Mouse (Mus musculus) A20 (cell line): ENCODE results near the gene Ndufs2.

ENCODE experiments used
- DNase-seq: peaks from one replicate; pipeline ENCODE4 v3.0.0-alpha.2; 2011; ENCODE audit warnings: low read depth, low spot score

The Ndufs2 gene

DNA sequence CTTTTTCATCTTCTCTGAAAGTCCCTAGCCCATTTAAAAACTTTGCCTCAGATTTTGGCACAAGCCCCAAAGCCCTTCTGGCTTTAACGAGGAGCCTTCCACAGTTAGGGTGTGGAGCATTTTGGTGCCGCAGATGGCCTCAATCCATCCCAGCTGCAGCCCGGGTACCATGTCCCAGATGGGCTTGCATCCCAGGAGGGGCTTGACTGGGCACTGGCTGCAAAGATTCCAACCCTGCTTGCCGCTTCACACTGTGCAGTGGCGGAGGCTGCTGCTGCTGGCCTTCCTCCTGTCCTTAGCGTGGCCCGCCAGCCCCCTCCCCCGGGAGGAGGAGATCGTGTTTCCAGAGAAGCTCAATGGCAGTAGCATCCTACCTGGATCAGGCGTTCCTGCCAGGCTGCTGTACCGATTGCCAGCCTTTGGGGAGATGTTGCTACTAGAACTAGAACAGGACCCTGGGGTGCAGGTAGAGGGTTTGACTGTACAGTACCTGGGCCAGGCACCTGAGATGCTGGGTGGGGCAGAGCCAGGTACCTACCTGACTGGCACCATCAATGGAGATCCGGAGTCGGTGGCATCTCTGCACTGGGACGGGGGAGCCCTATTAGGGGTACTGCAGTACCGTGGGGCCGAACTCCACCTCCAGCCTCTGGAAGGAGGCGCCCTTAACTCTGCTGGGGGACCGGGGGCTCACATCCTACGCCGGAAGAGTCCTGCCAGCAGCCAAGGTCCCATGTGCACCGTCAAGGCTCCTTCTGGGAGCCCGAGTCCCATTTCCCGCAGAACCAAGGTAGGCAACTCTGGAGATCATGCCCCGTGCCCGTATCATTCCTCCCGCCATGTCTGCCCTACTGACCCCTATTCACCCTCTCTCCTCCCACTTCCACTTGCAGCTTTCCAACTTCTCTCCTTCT is at the start of gene Ndufs2:
Gene Ndufs2, minus strand, starts transcription at position 709 of the 914 bp plus-strand sequence.
- no peak for DNase-seq

DNA sequence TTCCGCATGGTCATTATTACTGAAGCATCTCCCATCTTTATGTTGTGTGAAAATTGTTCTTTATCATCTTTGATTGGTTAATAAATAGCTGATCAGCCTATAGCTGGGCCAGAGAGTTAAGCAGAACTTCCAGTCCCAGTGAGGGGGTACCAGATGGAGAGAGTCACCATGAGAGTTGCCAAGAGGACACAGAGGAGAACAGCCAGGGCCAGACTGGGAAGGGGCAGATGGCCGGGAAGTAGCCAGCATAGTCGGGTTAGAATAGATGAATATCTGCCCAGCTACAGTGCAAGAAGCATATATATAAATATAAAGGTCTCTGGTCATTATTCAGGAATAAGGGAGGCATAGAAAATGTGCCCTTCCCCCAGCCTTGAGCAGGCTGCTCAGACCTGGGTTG is 47.0 kb upstream of the Ndufs2 start:
- DNase-seq, result no peak

DNA sequence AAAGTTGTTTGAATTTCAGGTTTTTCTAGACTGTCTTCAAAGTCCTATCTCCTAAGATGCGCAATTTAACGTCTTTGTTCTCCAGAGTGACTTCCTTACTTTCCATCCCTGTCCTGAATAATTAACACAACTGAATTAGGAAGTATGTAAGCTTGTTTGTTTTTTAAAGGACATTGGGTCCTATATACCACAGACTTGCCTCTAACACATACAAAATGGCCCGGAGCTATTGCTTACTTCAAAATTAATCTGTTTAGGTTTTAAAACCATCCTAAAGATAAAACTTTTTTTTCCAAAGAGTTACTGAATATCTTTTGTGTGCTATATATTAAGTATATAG is 43.8 kb upstream of the Ndufs2 start:
- DNase-seq, result no peak

DNA sequence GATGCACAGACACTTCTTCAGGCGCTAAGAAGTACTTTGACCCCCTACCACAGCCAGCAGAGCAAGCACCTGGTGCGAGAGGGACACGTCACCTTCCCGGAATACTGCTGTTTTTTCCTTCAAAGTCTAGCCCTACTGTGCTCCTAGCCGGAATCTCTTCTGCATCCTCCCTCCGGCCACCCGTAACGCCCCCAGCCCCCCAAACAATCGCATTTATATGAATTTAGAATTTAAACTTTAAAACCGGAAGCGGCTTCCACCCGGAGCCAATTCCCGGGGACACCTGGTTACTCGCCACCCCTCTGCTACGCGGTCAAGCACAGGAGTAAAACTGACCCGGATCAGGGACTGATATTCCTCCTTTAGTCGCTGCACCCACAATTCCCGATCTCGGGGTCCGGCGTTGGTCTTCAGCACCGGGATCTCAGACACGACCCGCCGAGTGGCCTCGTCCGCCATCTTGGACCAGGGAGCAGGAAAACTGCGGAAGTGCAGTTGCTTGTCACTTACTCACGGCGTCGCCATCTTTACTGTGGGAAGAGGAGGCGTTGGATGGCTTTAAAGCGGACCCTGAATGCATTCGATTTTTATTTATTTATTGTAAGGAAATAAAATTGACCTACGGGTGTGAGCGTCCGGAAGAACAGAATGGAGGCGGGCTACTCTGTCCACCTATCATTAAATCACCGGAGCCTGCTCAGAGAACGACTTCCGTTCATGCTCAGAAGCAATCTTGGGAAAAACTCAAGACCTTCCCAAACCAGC is 43.3 kb upstream of the Ndufs2 start, which contains the start of gene Ufc1:
Gene Ufc1, minus strand, starts transcription at position 727 of the 765 bp plus-strand sequence.
- DNase-seq, result peak; percentile 93

DNA sequence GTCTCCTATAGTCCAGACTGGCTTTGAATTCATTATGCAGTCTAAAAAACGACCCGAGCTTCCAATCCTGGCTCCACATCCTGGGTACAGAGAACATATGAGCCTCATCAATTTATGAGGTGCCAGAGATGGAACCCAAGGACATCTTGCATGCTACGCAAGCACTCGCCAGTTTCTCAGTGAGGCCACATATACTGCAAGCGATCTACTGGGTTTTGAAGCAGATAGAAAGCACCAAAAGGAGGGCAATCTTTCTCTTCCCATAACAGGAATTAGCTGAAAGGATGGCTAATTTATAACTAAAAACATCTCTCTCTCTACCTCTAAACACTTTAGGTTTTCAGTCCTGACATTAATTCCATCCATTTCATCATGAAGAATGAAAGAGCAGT is 42.7 kb upstream of the Ndufs2 start:
- DNase-seq, result no peak

DNA sequence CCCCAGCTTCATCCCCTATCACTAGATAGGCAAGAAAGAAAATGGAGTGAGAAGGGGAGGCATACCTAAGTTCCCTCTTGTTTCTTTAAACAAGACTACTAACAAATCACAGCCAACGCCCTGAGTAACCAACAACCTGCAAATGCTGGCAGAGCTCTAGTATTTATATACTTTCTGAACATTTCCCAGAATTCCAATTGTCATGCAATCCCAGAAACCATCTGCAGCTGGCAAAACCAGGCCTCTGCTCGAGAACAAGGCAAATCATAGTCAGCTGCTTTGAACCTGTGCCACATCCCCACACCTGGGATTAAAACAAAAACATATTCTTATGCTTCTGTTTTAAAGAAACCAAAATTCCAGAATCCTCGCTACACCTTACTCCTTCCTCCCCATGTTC is 42.2 kb upstream of the Ndufs2 start:
- no peak for DNase-seq

DNA sequence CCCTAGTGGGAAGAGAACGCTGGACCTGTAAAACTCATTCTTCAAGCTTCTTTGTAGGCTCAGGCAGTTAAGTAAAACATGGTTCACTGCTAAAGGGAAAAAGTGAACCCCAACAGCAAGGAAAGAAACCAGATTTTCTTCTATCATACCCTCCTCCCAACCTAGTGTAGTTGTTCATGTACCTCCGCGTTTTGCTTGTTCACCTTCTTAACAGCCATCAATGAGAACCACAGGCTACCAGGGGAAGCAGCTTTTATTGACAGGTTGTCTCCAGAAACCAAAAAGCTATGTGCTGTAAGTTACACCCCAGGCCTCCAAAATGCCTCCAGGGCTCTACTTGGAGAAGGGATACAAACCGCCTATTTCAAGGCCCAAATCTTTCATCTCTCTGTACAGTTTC is 37.1 kb upstream of the Ndufs2 start:
- DNase-seq, result no peak

DNA sequence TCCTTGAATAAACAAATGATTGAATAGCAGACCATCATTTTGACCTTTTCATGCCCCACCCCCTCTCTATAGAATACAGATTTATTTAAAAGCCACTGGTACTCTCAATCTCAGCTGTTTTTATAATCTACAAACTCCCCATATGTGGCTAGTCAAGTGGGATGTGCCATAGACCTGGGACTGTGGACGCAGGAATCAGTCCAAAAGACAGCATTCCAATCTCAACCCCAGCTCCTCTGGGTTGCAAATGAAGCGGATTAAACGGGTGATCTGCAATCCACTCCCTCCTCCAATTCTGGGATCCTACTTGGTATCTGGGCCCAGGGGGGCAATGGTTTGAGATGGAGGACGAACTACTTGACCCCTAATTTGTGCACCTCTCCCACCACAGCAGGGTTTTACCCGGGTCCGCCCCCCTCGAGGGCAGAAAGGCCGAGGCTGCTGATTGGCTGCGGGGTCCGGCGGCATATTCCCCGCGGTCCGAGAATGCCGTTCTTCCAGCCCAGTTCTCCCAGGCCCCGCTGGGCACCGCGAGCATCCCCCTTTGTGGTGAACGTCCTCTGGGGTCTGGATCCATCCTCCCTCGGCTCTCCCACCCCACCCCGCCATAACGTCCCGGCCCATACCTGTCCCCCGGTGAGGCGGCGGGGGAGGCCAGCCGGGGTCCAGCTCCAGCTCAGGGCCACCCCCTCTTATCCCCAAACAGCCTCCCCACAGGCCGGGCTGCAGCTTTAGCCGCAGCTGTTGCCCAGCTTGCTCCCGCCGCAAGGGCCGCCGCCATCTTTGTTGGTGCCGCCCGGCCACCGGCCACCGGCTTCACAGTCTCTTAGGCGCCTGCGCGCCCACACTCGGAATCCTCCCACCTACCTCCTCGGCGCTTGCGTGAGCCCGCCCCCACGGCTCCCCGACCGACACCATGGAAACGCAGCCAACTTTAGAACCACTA is 36.2 kb upstream of the Ndufs2 start, which contains the start of gene Usp21:
Gene Usp21, minus strand, starts transcription at position 856 of the 946 bp plus-strand sequence.
- DNase-seq, result peak; percentile 93

DNA sequence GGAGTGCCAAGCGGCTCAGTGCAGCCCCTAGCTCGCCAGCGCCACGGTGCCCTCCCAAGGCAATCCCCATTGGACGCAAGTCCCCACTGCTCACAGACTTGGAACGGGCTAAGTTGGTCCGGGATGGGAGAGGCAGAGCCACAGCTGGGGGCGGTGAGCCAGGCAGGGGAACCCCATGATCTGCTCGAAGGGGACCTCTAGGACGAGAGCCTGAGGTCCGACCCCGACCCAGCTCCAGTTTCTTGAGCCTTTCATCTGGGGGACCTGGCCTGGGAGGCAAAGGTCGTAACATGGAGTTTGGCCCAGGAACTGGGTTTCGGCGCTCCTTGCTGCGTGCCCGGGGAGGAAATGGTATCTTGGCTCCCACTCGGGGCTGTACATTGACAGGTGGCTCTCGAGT is 35.3 kb upstream of the Ndufs2 start:
- no peak for DNase-seq

DNA sequence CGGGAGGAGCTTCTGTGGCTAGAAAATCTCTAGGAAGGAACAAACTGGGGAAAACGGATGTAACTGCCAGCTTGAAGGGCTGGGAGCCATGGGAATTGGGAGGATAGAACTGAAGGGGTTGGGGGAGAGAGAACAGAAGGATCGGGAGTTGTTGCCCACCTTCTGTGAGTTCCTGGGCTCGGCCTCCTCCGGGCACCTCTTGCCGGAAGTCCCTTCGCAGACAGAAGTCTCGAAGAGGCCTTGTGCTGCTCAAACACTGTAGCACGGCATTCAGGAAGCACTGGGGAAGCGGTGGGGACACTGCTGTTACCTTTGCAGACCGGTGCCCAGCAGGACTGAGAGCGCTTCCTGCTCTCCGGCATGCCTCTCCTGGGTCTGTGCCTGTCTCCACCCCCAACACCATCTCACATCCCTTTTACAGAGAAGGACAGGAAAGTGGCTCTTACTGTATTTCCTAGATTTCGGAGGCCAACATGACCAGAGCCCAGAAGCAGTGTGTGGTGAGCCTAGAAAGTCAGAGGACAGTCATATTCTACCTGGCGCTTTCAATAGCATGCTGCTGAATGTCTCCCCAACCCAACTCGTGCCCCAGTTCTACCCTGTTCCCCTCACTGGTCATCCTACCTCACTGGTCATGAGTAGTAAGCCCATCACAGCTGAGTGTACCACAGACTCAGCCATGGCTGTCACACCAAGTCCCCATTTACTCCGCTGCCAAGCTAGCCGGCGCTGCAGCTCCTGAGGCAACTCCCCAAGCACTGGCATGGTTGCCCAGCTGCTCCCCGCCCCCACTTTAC is 34.1 kb upstream of the Ndufs2 start:
- no peak for DNase-seq

DNA sequence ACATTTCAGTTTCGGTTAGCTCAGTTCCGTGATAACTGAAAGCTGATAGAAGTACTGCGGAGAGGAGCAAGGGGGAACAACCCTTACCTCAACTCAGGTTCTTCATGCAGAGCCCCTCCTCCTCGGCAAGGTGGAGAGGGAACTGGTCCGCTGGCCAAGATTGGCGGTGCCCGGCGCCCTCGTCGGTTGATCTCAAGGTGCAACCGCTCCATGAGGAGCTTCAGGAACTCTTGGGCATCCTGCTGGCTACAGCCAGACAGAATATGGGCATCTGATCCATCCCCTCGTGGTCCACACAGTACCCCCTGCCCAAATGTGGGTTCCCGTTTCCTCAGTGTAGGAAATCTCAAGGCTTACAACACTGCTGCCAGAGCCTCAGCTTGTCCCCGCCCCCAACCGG is 33.3 kb upstream of the Ndufs2 start:
- DNase-seq, result no peak

DNA sequence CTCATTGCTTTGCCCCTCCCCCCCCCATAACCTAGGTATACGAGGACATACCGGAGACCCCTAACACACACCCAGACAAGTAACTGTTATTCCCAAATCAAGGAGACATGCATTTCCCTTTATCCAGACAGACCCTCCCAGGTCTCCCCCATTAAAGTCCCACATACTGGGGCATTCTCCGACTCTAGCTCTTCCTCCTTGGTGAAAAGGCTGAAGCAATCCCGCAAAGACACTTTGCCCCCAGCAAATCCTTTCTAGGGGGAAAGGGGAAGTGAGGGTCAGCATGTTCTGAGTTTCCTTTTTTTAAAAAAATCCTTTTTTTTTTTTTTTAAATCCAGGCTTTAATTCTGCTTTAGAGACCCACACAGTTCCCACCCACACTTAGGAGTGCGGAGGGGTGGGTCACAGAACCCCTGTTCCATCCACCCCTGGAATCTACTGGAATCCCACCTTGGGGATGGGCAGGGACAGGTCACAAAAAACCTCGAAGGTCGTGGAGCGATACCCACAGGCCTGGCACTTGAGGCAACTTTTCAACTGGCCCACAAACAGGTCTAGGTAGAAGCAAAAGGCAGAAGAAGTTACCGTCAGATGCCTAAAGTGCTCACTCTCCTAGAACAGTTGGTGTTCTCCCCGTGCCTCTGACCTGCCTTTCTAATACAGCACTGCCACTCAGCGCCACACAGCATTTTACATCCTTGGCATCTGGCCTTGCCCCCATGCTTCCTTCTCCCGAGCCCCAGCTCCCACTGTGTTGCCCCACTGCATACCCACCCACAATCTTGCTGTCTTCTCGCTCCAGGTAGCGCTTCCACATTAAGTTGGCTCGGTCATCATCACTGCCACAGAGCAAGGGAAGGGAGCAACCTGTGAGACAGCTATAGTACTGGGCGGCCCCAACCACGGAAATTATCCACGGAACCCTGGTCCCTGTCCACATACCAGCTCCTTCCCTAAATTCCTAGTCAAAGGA is 32.3 kb upstream of the Ndufs2 start:
- no peak for DNase-seq

DNA sequence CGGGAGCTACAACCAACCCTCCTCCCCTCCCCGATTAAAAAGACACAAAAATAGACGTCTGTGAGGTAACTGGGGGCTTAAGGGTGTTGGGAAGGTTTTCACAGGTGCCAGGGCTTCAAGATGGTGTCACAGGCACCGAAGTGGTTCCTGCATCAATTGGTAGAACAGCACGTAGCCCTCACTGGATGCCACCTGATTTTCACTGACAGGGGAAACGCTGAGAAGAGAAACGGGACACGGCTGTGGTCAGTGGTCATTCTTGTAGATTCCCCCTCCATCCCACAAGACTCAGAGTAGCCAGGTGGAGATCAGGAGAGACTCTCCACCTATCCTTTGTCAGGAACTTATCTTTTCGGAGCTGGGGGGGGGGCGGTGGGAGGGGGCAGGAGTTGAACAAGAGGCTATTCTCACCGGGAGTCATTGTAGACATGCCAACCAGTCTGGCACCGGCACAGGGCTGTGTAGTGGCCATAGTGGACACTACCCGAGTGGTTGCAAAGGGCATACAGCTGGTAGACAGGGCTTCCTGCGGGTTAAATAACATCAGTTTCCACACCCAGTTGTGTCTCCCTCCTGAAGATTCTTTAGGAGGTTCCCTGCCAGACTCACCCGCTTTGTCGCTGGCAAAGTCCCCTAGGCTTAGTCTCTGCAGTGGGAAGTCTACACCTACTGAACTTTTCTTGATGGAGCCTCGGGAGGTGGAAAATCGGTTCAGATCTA is 31.1 kb upstream of the Ndufs2 start:
- no peak for DNase-seq

DNA sequence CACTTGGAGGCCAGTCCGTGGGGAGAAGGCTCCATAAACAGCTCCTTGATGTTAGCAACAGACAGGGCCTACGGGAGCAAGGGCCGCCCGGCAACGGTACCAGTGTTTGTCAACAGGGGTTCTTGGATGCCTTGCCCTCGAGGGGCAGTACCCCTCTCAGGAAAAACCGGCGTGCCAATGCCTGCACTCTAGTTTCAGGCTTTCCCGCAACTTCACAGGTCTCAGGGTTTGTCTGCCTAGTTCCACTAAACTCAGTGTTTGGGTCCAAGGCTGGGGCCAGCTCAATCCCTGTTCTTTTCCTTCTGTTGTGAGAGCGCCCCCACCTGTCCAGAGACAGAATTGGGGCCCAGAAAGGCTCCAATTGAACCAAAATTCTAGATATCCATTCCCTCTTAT is 30.3 kb upstream of the Ndufs2 start:
- peak; percentile 91 for DNase-seq

DNA sequence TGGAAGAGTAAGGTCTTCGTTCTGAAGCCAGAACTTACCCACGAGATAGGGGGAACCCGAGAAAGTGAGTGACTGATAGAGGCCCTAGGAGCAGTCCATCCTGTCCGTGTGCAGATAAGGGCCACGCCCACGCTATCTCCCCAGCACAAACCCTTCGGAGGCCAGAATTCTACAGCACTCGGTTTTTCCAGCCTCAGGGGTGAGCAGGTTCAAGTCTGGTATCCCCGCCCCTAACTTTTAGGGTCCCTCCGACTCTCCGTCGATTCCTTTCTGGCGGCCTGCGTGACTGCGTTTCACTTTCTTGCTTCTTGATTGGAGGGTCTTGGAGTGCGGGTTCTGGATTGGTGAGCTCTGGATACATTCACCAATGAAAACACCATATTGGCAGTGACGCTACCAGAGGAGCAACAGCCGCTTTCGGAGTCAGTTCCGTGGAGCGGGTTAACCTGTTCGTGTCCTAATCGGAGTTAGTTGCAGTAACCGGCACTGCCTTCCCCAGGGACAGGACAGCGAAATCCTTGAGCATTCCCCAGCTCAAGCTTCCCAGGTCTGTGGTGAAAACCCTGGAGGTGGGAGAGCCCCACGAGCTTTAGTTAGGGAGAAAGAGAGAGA is 29.8 kb upstream of the Ndufs2 start, which contains the start of gene Ppox:
Gene Ppox, minus strand, starts transcription at position 271 of the 612 bp plus-strand sequence.
- DNase-seq, result peak; percentile 95

DNA sequence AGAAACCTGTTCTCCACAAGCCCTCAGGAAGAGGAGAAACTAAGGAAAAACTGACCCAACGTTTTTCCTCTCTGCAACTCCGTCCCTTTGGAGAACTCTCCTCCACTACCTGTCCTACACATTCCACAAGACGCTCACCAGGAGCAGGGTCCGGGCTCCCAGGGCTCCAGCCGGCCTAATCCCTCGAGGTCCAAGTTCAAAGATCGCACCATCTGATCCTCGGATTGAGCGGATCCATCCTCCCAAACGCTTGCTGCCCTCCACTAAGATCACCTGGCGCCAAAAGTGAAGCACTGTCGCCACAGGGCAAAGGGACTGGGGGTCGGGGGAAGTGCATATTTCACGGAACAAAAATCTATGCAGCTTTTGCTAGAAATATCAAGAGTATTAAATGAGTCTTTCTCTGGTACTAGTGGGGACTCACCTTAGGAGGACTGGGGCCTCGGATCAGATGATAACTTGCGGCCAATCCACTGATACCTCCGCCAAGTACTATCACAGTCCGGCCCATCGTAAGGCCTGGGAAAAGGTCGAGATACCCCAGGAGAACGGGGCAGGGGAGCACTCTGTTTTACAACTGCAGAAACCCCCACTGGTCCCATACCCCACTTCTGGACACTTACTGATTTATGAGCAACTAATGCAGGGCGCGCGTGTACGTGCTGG is 29.2 kb upstream of the Ndufs2 start:
- no peak for DNase-seq

DNA sequence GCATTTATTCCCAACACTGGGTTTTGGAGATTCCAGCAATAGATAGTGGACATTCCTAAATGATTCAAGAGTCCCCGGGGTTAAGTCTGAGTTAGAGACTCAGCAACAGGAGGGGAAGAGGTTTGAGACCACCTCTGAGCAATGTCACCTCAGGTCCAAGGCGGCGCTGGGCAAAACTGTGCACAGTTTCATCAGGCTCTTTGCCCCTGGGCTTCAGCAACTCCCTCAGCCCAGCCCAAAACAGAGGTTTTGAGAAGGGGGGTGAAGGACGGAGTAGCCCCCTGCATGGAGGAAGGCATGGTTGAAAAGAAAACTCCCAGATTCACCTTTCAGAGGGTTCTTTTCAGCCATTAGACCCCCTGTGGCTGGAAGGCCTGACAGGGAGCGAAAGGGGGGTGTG is 28.5 kb upstream of the Ndufs2 start:
- DNase-seq, result no peak
